Mouse (Mus musculus) midbrain, embryonic 11.5 days (tissue): ENCODE data around the gene Slc5a12. TPM values are rescaled to one million over a fixed set of nuclear protein-coding genes. Genes with fewer than 3 reads are reported as not detected.
A peak's percentile ranks its signal among the peaks of the same experiment; 100 is the strongest.

Experiments
- ATAC-seq: fragments of 200-750 bp; cut with Nextera tagmentation; 2 replicates; pipeline ENCODE4 v1.8.0; 2017; ENCODE audit warnings: moderate TSS enrichment, moderate library complexity; ENCODE audit not compliant: low FRiP score
- DNase-seq: peaks from one replicate; pipeline ENCODE4 v3.0.0; 2015; ENCODE audit warnings: low spot score; ENCODE audit errors: missing footprints
- H3K27ac ChIP-seq: fragments of 300-500 bp; sonication (generic); 2 replicates; pipeline ENCODE4 v1.5.1; 2014; ENCODE audit warnings: low read depth, low read length
- H3K27me3 ChIP-seq: fragments of 300-500 bp; sonication (generic); 2 replicates; pipeline ENCODE4 v1.6.1; 2014; ENCODE audit warnings: mild to moderate bottlenecking, low read length, moderate library complexity, mixed read lengths; ENCODE audit not compliant: control insufficient read depth, insufficient read depth
- H3K36me3 ChIP-seq: fragments of 300-500 bp; sonication (generic); 2 replicates; pipeline ENCODE4 v1.6.1; 2014; ENCODE audit warnings: mild to moderate bottlenecking, low read length, moderate library complexity, mixed read lengths; ENCODE audit not compliant: control insufficient read depth, insufficient read depth
- H3K4me1 ChIP-seq: fragments of 300-500 bp; sonication (generic); 2 replicates; pipeline ENCODE4 v1.6.1; 2014; ENCODE audit warnings: low read length; ENCODE audit not compliant: control insufficient read depth, insufficient read depth
- H3K4me2 ChIP-seq: fragments of 300-500 bp; sonication (generic); 2 replicates; pipeline ENCODE4 v1.6.1; 2014; ENCODE audit warnings: mild to moderate bottlenecking, moderate library complexity
- H3K4me3 ChIP-seq: fragments of 300-500 bp; sonication (generic); 2 replicates; pipeline ENCODE4 v1.5.1; 2014; ENCODE audit warnings: low read depth, low read length
- H3K9ac ChIP-seq: fragments of 300-500 bp; sonication (generic); 2 replicates; pipeline ENCODE4 v1.6.1; 2014; ENCODE audit warnings: low read length
- H3K9me3 ChIP-seq: fragments of 300-500 bp; sonication (generic); 2 replicates; pipeline ENCODE4 v1.6.1; 2016; ENCODE audit warnings: low read length; ENCODE audit not compliant: control insufficient read depth
- WGBS: fragments of 180-500 bp; shearing (Covaris S2); extraction: QIAGEN DNeasy Blood & Tissue Kit; methylation state at CpG from one replicate; pipeline ENCODE4 v1.1.7; 2014; 5-methylcytosine and 5-hydroxymethylcytosine counted together
- polyA plus RNA-seq: library from polyadenylated mRNA; unstranded; fragments of >200 nt; fragmentation: Nextera tagmentation; extraction: Ambion mirVana; gene quantifications from 2 replicates; pipeline ENCODE4 v1.2.1, GENCODE M21; 2014

Gene Slc5a12
- polyA plus RNA-seq, result not detected in 2 replicates

DNA sequence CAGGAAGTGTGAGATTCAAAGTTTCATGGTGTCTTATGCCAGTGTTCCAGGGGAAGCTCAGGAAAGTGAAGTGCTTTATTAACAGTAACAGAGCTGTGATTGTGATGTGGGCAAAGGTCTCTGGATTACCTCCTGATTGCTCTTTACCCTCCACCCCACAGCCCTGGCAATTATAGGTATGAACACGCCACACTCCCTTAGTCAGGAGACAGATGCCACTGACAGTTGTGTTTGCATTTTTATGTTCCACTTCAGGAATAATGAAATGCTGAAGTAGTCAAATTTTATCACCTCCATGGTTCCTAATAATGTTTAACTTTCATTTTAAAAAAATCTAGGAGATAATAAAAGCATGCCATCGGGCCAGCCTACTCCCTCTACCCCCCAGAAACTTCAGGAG is at the start of gene Slc5a12:
TSS of gene Slc5a12 (plus strand) at position 367 of the 400 bp plus-strand sequence.
- H3K9ac ChIP-seq, result no peak within 1 kb of the TSS
- DNase-seq (peak; percentile 17), ATAC-seq (no peak)
- no peak within 1 kb of the TSS for H3K4me3 ChIP-seq
- no peaks in the 10 kb centered on the region for H3K4me1 ChIP-seq
- no peak within 1 kb of the TSS for H3K4me2 ChIP-seq
- H3K9me3 ChIP-seq, result no peaks in the 10 kb centered on the region
- WGBS, result 92% methylated on average over 2 of the region's 2 CpGs
- no peak within 1 kb of the TSS for H3K27ac ChIP-seq
- no peaks in the 10 kb centered on the region for H3K36me3 ChIP-seq
- no peaks in the 10 kb centered on the region for H3K27me3 ChIP-seq

DNA sequence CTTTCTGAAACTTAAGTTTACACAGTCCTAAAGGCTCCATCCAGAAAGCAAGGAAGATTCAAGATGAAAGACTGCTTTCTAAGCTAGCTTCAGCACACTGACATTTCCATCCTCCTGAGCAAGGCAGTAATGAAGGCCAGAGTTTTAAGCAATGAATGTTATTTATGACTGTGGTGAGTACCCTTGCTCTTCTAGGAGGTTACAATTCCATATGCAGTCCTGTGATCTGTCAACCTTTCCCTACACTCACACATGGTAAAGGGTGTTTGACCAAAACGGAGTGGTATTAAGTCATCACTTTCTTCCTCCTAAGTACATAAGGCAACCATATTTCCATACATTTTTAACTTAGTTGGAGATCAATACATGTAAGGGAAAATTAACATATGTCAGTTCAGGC is 41.0 kb upstream of the Slc5a12 start:
- 88% methylated on average over 1 of the region's 1 CpGs for WGBS
- Histone ChIP-seq H3K27ac (no peak overlapping the region), H3K9ac (no peak overlapping the region)

DNA sequence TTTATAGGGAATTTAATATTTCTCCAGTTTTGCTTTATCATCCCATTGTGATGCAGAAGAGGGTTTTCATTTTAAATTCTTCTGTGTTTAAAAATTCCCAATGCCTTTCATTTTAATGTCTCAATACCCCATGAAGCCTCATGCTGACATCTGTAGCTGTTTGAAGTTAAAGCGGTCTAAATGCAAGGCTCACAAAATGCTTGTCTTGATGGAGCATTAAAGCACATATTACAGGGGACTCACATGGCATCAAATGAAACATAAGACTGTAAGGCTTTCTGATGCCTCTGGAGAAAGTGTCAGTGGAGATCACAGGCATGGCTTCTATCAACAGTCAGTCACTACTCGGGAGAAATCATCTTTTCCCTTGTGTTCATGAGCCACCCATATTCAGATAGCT is 34.5 kb upstream of the Slc5a12 start:
- no peak overlapping the region for H3K4me2 ChIP-seq
- ATAC-seq (no peak), DNase-seq (peak; percentile 56)
- no peaks in the 10 kb centered on the region for H3K27me3 ChIP-seq
- no peak overlapping the region for H3K4me3 ChIP-seq
- 80% methylated on average over 2 of the region's 2 CpGs for WGBS
- no peaks in the 10 kb centered on the region for H3K4me1 ChIP-seq
- no peak overlapping the region for H3K9ac ChIP-seq
- H3K27ac ChIP-seq, result no peak overlapping the region
- no peaks in the 10 kb centered on the region for H3K9me3 ChIP-seq
- H3K36me3 ChIP-seq, result no peaks in the 10 kb centered on the region

More for the DNA sequence above, 41.0 kb upstream of the Slc5a12 start:
- no peaks in the 10 kb centered on the region for H3K4me1 ChIP-seq
- no peak for DNase-seq
- H3K4me3 ChIP-seq, result no peak overlapping the region
- H3K27me3 ChIP-seq, result no peaks in the 10 kb centered on the region
- no peaks in the 10 kb centered on the region for H3K9me3 ChIP-seq
- H3K36me3 ChIP-seq, result no peaks in the 10 kb centered on the region
- no peak for ATAC-seq
- no peak overlapping the region for H3K4me2 ChIP-seq

DNA sequence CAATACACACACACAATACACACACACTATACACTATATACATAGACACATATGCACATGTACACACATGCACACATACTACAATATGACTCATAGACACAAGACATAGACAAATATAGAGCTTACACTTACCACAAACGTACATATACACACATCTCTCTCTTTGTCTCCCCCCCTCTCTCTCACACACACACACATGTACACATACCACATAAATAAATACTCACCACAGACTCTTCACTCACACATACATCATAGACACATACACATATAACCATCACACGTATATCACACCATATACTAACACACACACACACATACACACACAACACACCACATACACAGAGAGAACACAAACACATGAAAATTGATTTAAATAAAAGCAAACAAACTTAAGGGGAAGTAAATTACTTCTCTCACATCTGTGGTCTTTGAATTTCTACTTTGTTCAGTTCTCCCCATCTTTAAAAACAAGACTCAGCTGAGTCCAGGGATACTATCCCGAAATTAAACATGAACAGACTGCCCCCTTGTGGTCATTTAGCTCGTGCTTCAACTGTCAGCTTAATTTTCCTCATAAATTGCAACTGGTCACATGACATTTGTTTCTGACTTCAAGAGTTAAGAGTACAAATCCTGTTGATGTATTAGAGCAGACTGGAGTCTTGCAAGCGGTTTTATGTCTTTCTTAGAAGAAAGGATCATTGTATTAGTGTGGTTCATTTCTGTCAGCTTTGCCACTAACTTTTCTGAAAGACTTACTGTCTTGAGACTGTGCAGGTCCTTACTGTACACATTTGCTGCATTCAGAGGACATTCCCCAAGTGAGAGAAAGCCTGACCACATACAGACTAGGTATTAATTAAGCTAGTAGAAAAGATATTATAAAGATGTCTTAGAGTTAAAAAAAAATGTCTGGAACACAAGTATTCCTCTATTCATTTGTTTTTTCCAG is 32.1 kb upstream of the Slc5a12 start:
- H3K4me2 ChIP-seq, result no peak overlapping the region
- no peak overlapping the region for H3K27ac ChIP-seq
- DNase-seq, result peak; percentile 93
- WGBS, result 41% methylated on average over 5 of the region's 5 CpGs
- no peaks in the 10 kb centered on the region for H3K27me3 ChIP-seq
- H3K4me1 ChIP-seq, result no peaks in the 10 kb centered on the region
- ATAC-seq, result peak; percentile 88
- H3K4me3 ChIP-seq, result no peak overlapping the region
- no peaks in the 10 kb centered on the region for H3K36me3 ChIP-seq
- H3K9ac ChIP-seq, result no peak overlapping the region
- H3K9me3 ChIP-seq, result no peaks in the 10 kb centered on the region

DNA sequence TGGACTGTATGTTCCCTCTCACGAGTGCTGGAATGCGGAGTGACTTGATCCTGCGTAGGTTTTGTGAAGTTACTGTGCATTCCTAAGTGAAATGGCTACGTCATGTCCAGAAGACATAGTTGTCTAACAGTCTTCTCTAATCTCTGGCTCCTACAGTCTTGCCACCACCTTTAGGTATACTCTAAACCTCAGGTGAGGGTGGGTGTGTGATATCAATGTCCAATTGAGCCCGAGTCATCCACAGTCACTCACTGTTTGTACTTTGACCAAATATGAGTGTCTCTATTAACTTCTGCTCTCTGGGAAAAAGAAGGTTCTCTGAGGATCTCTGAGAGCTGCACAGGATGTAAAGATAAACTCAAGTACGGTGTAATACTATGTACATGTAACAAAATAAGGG is 10.4 kb upstream of the Slc5a12 start:
- Histone ChIP-seq H3K4me3 (no peak overlapping the region), H3K9me3 (no peaks in the 10 kb centered on the region), H3K27me3 (no peaks in the 10 kb centered on the region), H3K4me2 (no peak overlapping the region), H3K27ac (no peak overlapping the region), H3K36me3 (no peaks in the 10 kb centered on the region), H3K9ac (no peak overlapping the region), H3K4me1 (no peaks in the 10 kb centered on the region)
- no peak for DNase-seq
- ATAC-seq, result no peak
- 88% methylated on average over 6 of the region's 6 CpGs for whole genome bisulfite sequencing

DNA sequence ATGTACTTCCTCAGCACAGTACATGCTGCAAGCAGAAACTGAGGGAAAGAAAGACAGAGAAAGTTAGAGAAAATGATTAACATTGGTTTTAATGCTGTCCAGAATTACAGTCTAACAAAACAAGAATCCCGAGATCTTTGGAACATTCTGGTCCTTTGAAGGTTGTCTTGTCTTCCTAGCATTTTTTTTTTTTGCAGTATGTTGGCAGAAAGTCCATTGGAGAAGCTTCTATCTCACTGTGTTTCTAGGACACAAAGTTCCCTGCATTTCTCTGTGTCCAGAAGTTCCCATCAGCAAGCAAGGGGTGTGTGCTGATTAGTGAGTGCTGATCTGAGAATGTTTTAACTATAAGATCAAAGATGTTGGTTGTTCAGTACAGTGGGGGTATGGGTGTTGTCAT is 7.1 kb upstream of the Slc5a12 start:
- H3K9ac ChIP-seq, result no peak overlapping the region
- H3K27me3 ChIP-seq, result no peaks in the 10 kb centered on the region
- no peak overlapping the region for H3K4me3 ChIP-seq
- H3K4me1 ChIP-seq, result no peaks in the 10 kb centered on the region
- peak; percentile 61 for DNase-seq
- WGBS, result 82% methylated on average over 1 of the region's 1 CpGs
- H3K27ac ChIP-seq, result no peak overlapping the region
- H3K36me3 ChIP-seq, result no peaks in the 10 kb centered on the region
- no peak for ATAC-seq
- no peak overlapping the region for H3K4me2 ChIP-seq
- H3K9me3 ChIP-seq, result no peaks in the 10 kb centered on the region

DNA sequence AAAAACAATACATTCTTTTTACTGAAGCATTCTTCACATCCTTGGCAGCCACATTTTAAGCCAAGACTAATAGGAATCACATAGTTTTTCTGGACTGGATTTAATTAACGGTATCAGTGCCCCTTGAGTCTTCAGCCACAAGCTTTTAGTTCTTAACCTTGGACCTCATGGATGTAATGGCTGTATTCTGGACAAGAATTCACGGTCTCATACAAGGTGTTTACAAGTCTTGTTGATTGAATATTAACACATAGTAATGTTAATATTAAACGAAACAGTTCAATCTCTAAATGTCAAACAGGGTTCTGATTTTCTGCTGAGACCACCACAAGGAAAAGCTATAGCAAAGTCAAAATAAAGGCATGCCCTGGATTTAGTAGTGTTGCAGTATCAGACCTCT is 4.8 kb upstream of the Slc5a12 start:
- H3K4me2 ChIP-seq, result no peak overlapping the region
- no peak overlapping the region for H3K4me3 ChIP-seq
- WGBS, result 80% methylated on average over 3 of the region's 3 CpGs
- DNase-seq, result no peak
- no peaks in the 10 kb centered on the region for H3K4me1 ChIP-seq
- no peak overlapping the region for H3K27ac ChIP-seq
- H3K36me3 ChIP-seq, result no peaks in the 10 kb centered on the region
- H3K9ac ChIP-seq, result no peak overlapping the region
- H3K27me3 ChIP-seq, result no peaks in the 10 kb centered on the region
- no peaks in the 10 kb centered on the region for H3K9me3 ChIP-seq
- no peak for ATAC-seq

DNA sequence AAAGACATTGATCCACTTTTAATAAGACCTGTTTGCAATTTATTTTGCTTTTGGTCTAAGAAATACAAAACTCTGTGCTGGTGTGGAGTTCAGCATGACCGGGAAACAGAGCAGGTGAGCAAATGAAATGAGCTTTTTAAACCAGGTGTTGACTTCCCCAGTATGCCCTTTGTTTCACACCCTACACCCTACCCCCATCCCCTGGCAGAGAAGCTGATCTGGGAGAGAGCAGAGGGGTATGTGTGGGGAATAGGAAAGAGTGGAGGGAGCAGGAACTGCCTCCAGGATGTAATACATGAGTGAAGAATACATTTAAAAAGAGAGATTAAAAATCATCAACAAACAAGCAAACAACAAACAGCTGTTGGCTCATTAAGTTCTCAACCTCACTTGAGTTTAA is 47.3 kb downstream of the Slc5a12 start:
- no peak for DNase-seq
- Histone ChIP-seq H3K9me3 (no peaks in the 10 kb centered on the region), H3K27me3 (no peaks in the 10 kb centered on the region), H3K4me2 (no peak overlapping the region), H3K27ac (no peak overlapping the region), H3K36me3 (no peaks in the 10 kb centered on the region), H3K4me3 (no peak overlapping the region), H3K9ac (no peak overlapping the region), H3K4me1 (no peaks in the 10 kb centered on the region)
- ATAC-seq, result 0 out of 2 replicates have a peak, but pooled peaks have one; percentile 27
- 76% methylated on average over 1 of the region's 1 CpGs for WGBS

DNA sequence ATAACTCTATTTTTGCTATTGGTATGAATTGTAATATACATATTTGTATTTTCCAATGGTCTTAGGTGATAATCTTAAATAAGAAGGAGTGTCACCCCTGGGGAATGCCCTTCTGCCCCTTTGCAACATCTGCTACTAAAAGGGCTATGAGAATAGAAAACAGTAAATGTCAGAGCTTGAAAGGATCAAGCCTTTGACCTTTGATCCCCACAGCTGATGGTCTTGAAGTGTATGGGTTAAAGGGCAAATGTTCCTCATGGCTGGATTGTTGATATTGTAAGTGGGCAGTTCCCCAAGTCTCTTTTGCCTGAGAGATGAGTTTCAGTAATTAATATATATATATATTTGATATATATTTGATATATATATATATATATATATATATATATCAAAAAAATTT is 47.7 kb downstream of the Slc5a12 start:
- H3K9ac ChIP-seq, result no peak overlapping the region
- H3K4me1 ChIP-seq, result no peaks in the 10 kb centered on the region
- no peaks in the 10 kb centered on the region for H3K9me3 ChIP-seq
- H3K27me3 ChIP-seq, result no peaks in the 10 kb centered on the region
- no peaks in the 10 kb centered on the region for H3K36me3 ChIP-seq
- DNase-seq, result no peak
- no peak overlapping the region for H3K4me3 ChIP-seq
- 0 out of 2 replicates have a peak, but pooled peaks have one; percentile 33 for ATAC-seq
- no peak overlapping the region for H3K4me2 ChIP-seq
- H3K27ac ChIP-seq, result no peak overlapping the region
